Mouse (Mus musculus) hematopoietic stem cell, adult 5-6 weeks (primary cell): ENCODE measurements at regions not wholly inside any gene's neighbourhood (a gene's known extent, or its start where the extent isn't known, plus 50 kb on each side); places are given as distances from the start of the nearest gene placed in this dataset.
A peak's percentile ranks its signal among the peaks of the same experiment; 100 is the strongest.

Experiments used
- ATAC-seq, 2 experiments: fragments of 125-278 bp in 1 of 2; replicated peaks in 1 of 2; 2 replicates each; pipeline ENCODE4 v1.8.0; 2016 to 2017; ENCODE audit warnings: inconsistent platforms in 2 of 2, mild to moderate bottlenecking in 2 of 2, moderate number of reproducible peaks in 2 of 2, low read depth in 1 of 2, moderate TSS enrichment in 1 of 2; ENCODE audit not compliant: low FRiP score in 2 of 2, poor library complexity in 2 of 2, severe bottlenecking in 2 of 2, insufficient read depth in 1 of 2, low TSS enrichment in 1 of 2

DNA sequence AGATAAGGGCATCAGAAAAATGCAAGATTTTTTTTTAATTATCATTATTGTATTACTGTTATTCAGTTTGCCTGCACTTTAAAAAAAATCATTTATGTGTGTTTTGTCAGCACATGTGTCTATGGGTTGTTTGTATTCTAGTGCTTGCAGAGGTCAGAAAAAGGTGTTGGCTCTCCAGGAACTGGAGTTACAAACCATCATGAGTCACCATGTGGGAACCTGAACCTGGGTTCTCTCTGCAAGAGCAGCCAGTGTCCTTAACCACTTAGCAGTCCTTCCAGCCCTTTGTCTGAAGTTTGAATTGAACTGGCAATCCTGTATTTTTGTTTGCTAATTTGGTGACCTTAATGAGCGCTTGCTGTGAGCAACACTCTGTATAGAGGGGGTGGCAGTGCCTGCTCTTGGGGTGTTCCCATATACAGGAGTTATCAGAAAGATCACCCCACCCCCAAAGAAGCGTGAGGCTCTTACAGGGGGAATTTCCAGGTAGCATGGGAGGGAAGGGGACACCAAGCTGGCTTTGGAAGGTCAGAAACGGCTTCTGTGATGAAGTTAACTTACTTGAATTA, 162.8 kb upstream of the Haao start:
- no peak for ATAC-seq

DNA sequence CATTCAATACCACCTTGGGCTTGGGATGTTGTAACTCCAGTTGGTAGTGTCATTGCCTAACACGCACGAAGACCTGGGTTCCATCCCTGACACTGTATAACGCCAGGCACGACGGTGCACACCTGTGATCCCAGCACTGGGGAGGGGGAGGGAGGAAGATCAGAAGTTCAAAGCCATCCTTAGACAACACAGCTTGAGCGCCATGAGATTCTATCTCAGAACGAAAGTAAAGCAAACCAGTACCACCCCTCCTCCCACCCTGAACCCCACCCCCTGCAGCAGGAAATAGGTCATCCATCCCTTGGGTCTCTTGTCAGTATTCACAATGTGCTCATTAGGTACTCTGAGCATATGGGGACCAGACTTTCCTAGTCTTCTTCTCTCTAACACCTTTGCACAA, 162.2 kb upstream of the Haao start:
- no peak for ATAC-seq

DNA sequence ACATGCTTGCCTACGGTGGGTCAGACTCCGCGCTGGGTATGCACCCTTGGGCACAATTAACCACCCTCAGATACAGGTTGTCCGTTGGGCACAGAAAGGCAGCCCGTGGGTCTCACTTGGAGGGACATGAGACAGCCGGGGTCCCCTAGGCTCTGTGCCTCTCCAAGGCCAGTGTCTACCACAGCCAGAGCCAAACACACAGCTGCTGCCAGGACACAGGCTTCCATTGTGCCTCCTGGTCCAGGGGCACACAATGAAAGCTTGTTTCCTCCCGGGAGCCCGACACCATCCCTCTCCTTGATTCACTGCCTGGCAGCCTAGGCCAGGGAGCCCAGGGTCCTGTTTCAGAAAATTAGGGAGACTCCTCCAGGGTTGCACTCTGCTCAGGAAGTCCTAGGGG, 161.4 kb upstream of the Haao start:
- no peak for ATAC-seq

DNA sequence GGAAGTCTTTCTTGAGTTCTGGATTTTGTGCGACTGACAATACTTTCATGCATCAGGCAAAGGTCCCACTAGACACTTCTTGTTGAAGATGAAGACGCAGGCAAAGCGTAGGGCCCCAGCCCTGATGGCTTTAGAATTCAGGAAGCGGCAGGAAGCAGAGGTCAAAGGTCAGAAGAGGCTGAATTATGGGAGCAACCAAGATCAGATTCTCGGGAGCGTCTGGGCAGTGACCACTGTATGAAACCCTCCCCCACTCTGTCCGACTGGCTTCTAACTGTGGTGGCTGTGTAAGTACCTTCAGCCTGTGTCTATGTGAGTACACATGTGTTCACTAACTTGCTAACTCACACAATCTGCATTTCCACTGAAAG, 160.9 kb upstream of the Haao start:
- ATAC-seq, result no peak

DNA sequence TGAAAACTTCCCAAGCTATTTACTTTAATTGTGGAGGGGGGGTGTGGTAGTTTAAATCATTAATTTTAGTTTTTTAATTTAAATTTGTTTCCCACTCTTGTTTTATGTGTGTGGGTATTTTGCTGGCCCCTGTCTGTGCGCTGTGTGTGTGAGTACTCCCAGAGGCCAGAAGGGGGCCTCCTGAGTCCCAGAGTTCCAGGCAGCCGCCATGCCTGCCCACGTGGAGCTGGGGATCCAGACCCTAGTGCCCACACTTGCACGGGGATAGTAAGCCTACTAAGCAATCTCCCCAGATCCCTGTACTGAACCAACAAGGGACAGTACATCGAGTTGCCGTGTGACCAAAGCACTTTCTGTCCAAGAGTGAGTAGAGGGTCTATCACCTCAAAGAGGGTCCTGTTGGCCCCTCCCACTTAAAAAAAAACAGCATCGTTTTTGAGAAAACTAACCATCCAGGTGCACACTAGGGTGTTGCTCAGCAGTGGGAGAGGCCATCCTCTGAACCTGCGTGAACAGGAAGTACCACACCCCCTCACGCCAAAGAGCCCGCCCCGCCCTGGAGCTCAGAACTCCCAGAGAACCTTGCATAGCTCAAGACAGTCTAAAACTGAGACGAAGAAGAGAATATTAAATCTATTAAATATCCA, 160.4 kb upstream of the Haao start:
- no peak for ATAC-seq

DNA sequence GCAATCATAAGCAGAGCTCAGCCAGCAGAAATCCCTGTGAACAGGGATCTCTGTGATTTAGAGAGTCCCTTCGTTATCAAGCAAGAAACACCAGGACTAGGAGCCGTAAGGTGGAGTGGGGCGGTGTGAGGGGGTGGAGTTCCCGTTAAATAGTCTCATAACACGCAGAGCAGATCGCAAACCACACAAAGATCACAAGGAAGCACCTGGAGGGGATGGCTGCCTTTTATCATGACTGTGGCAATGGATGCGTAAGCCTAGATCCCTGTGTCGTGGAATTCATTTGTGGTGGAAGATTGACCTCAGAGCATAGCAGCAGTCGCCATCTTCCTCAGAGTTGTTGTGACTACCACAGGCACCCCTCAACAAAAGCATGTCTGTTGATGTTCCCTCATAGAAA, 159.0 kb upstream of the Haao start:
- peak; percentile 29 to 56; a peak in 3 of 4 replicates for ATAC-seq

DNA sequence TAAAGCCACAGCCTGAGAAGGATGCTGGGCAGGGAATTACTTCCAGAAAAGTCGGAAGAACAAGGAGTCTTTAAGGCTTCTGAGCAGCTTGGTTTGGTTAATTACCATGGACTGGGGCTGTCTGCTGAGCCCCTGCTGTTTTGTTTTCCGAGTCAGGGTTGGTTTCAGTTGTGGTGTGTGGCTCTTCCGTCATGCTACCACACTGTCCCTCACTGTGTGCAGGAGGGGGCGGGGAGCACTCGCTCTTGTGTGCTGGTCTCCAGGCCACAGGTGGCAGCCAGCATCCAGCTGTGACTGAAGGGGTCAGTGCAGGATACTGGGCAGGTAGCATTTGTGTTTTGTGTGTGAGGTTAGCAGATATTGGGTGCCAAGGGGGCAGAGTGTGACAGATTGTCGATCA, 156.5 kb upstream of the Haao start:
- peak; percentile 70 to 73 for ATAC-seq

DNA sequence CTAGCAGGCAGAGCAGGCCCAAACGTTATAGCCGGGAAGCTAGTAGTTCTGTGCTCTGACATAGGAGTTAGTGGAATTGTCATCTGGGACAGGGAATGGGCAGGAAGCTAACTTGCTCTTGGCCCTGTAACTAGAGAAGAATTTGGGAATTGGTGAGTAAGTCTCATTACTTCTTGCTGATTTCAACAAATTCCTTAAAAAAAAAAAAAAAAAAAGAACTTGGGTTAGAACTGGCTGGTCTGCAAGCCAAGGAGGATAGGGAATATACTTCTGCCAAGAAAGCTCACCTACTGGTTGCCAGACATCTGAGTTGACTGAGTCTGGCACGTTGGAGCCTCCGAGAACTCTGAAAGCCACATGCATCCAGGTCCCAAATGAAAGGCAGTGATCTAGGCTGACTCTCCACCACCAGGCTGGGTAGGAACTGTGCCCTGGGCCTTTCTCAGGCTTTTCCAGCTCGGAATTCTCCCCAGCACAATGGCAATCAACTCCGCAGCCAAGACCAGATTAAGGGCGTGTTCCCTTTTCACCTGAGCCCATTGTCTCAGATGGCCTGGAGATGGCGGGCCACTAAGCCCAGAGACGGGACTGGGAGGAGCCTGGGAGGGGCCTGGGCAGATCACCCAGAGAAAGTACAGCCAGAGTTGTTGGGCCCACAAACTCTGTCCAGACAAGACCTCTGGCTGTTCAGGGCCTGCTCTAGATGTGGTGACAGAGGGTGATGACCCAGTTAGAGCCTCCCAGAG, 155.9 kb upstream of the Haao start:
- ATAC-seq, result peak; percentile 17 to 31; a peak in 3 of 4 replicates

DNA sequence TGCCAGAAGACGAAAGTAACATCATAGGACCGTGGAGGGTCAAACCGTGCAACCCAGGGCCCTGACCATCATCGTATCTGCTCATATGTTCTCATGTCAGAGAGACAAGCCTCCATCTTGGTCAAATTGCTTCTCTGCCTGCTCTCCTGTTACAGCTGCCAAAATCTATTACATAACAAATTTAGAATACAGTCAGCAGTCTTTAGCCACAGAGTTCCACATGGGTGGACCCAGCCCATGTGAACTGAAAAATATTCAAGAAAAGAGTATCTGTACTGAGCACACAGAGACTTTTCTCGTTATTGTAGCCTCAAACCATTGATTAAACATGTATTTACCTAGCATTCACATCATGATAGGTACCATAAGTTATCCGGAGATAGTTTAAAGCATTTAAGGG, 155.2 kb upstream of the Haao start:
- ATAC-seq, result no peak

DNA sequence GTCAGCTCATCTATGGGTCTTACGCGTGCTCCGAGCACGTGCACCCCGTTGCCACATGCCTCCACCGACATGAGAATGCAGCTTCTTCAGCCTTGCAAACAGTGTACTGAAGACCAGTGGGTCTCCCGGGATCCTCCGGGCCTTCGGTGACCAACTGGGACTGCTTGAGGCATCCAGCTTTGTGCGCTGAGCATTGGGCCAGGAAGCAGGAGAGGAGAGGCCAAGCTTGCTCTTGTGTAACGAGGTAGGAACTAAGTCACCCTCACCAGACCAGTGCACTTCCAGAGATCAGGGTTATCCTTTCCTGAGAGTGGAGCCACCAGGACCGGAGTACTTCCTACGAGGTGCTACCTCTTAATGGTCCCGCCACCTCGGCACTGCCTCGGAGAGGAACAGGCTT, 154.6 kb upstream of the Haao start:
- ATAC-seq, result no peak

DNA sequence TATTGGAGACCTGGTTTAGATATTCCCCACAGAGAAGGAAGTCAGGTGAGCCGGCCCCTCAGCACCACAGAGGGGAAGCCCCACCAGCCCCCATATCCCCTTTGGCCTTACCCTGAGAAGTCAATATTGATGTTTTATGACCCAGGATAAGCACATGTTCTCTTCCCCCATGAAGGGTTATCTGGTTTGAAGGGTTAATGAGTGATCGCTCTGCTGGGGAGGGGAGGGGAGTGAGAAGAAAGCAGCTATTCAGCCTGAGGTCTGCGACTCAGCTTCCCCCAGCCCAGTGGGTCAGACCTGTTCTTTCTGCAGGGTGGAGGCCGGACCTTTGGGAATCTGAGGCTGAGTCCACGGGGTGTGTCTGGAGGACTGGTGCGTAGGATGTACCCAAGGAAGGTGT, 152.4 kb upstream of the Haao start:
- no peak for ATAC-seq

DNA sequence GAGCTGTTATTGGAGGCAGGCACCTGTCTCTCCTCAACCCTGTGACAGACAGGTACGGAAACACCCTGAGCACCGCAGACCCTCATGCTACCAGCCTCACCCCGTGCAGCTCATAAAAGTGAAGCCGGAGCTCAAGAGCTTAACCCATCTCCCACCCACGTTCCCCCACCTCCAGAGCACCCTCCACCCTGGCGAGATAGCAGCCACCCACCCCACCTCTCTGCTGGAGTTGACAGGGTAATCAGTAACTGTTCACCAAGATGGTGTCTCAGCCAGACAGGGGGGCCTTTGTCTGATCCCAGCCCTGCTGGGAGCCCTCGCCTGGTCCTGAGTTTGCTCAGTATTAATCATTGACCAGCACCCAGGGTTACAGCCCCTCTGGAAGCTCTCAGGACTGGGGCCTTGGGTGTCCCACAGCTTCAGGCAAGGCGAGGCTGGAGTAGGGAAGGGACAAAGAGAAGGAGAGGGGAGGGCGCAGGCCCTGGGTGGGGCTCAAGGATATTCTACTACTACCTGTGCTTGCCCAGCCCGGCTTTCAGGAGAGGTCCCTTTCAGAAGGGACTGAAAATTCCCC, 151.3 kb upstream of the Haao start:
- ATAC-seq, result no peak

DNA sequence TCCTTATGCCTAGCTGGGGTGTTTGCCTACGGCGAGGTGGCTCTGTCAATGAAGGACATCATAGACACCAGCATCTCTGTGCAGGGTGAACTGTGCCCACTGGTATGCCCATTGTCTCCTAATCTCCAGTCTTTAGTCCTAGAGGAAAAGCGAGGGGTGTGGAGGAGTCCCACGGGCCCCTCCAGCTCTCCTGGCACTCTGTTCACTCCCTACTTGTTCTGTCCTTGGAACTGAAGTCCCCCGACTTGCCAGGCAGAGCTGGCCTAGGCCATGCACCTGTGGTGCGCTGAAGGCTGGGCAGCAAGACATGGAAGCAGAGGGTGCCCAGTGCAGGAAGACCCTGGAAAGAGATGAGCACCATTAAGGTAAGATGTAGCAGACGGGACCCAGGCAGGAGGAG, 150.6 kb upstream of the Haao start:
- no peak for ATAC-seq

DNA sequence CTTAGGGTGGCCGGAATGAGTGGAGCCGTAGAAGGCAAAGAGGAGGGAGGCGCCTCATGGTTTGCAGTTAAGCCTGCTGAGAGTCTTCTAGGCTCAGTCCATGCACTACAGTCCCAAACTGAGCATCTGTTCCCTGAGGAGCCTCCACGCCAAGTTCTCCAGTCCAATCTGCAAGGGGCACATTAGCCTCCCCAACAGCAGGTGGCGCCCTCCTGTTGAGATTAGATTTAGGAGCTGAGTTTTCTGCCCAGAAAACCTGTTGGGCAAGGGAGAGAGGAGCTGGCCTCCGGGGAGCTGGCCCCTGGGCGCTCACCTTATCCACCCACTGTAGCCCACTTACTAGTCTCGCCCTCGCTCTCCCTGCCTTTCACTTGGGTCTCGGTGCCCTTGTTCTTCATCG, 150.0 kb upstream of the Haao start:
- peak; percentile 48 to 64; a peak in 3 of 4 replicates for ATAC-seq

DNA sequence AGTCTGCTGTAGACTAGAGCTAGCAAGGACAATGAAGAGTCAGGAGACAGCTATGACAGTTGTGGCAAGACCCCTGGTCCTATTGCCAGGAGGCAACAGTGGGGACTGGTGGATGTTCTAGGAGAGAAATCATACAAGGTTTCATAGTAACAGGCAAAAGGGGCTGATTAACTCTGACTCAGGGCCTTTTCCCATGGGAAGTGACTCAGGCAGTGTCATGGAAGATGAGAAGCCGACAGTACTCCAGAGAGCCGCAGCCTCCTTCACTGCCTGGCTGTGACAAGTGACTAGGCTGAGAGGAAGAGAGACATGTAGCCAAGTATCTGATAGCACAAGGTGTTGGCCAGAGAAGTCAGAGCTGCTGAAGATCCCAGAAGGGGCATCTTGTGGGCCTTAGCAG, 145.3 kb upstream of the Haao start:
- no peak for ATAC-seq

DNA sequence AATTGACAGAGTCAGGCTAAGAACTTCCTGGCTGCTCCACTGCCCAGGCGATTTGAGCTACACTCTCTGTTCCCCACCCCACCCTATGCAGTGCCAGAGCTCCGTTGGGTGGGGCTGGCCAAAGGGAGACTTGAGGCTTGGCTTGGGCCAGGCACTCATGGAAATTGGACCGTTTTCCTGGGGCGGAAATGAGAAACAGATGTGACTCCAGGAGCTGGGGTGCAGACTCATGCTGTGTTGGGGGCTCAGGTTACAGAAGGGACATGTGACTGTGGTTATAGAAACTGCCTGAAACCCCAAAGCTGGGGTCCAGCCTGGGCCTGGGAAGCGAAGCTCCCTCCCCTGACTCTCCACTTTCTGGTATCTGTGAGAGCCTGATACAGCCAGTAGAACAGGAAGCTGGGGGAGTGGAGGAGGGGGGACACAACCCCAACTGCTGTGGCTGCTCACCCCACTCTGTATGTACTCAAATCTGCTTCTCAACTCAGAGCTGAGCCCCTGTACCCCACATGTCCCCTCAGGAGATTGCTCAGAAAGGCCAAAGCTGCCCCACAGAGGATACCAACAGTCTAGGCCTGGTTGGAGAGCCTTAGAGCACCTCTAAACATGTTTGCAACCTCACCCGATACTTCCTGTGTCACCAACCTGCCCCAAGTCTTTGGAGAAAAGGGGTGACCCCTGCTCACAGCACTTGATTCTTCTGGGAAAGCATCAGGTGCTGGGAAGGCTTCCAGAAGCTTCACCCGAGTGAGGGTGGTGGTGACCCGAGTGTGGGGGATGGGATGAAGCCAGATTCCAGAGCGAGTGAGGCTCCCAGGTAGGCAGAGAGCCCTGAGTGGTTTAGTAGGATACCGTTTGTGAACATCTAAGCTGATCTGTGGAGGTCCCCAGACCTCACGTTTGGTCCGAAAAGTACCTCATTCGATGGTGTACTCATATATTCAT, 142.9 kb upstream of the Haao start:
- peak; percentile 90 to 92 for ATAC-seq

DNA sequence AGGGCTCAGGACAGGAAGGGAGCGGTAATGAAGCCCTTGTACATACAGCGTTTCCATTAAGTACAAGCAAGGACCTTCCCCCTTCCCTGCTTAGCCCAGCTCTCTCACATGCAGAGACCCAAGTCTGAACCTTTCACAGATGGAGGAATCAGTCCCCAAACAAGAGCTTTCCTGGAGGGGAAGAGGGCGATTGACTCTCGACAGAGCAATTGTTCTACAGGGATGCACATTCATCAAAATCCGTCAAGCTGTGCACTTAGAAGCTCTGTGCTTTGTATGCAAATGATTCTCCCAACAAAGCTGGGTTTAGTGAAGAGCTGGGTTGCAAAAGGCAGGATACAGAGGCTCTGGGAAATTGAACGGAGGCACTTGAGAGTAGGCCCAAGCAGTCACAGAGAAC, 141.1 kb upstream of the Haao start:
- ATAC-seq, result no peak

DNA sequence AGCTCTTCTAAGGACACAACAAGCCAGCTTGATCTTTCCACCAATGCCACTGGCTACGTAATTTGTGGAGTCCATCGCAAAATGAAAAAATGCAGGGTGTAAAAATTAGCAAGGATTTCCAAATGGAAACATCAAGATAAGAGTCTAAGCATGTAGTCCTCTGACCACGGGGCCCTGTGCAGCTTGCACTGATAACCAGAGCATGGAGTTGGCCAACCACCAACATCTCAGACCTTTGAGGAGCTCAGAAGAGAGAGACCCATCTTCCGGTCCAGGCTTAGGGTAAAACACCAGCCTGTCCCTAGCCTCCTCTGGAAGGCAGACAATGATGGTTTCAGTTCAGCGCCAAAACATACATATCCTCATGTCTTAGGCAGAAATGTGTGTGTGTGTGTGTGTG, 140.4 kb upstream of the Haao start:
- no peak for ATAC-seq
